Mouse (Mus musculus): ENCODE results near the gene Nhsl1.

The Nhsl1 gene

GRCm38 (mm10) chr10:18483658-18484057 is 164.9 kb downstream of the Nhsl1 start:
- no peak for DNase-seq (ENCODE audit: low spot score)

- no peak for DNase-seq (ENCODE audit: low spot score)
These were observed 165.9 kb downstream of the Nhsl1 start for GRCm38 (mm10) chr10:18484731-18485130.

GRCm38 (mm10) chr10:18488239-18488803 is 169.5 kb downstream of the Nhsl1 start:
- DNase-seq (ENCODE audit: low spot score): no peak

- no peak for DNase-seq (ENCODE audit: low spot score)
These were observed 171.2 kb downstream of the Nhsl1 start for GRCm38 (mm10) chr10:18489936-18490335.

GRCm38 (mm10) chr10:18491952-18492351 is 173.2 kb downstream of the Nhsl1 start:
- DNase-seq (ENCODE audit: low spot score): no peak

GRCm38 (mm10) chr10:18493010-18493894 is 174.5 kb downstream of the Nhsl1 start:
- no peak for DNase-seq (ENCODE audit: low spot score)

- no peak for DNase-seq (ENCODE audit: low spot score)
These were observed 175.5 kb downstream of the Nhsl1 start for GRCm38 (mm10) chr10:18494249-18494648.

GRCm38 (mm10) chr10:18497066-18497465 is 178.3 kb downstream of the Nhsl1 start:
- DNase-seq (ENCODE audit: low spot score): no peak

GRCm38 (mm10) chr10:18501997-18502396 is 183.2 kb downstream of the Nhsl1 start:
- DNase-seq (ENCODE audit: low spot score): no peak

GRCm38 (mm10) chr10:18505690-18506089 is 186.9 kb downstream of the Nhsl1 start:
- no peak for DNase-seq (ENCODE audit: low spot score)

- DNase-seq (ENCODE audit: low spot score): no peak
These were observed 187.7 kb downstream of the Nhsl1 start for GRCm38 (mm10) chr10:18506501-18506946.

GRCm38 (mm10) chr10:18507869-18508473 is 189.2 kb downstream of the Nhsl1 start:
- DNase-seq (ENCODE audit: low spot score): no peak

GRCm38 (mm10) chr10:18508586-18508985 is 189.8 kb downstream of the Nhsl1 start:
- DNase-seq (ENCODE audit: low spot score): no peak

GRCm38 (mm10) chr10:18510663-18511062 is 191.9 kb downstream of the Nhsl1 start:
- no peak for DNase-seq (ENCODE audit: low spot score)

GRCm38 (mm10) chr10:18511496-18511895 is 192.7 kb downstream of the Nhsl1 start:
- no peak for DNase-seq (ENCODE audit: low spot score)

GRCm38 (mm10) chr10:18522556-18522955 is 203.8 kb downstream of the Nhsl1 start:
- no peak for DNase-seq (ENCODE audit: low spot score)

- DNase-seq (ENCODE audit: low spot score): no peak
These were observed 206.5 kb downstream of the Nhsl1 start for GRCm38 (mm10) chr10:18525311-18525710.

GRCm38 (mm10) chr10:18525726-18526125 is 206.9 kb downstream of the Nhsl1 start:
- no peak for DNase-seq (ENCODE audit: low spot score)

- no peak for DNase-seq (ENCODE audit: low spot score)
These were observed 207.5 kb downstream of the Nhsl1 start for GRCm38 (mm10) chr10:18526184-18526850.

- no peak for DNase-seq (ENCODE audit: low spot score)
These were observed 208.3 kb downstream of the Nhsl1 start for GRCm38 (mm10) chr10:18526851-18527675.

GRCm38 (mm10) chr10:18527766-18528165 is 209.0 kb downstream of the Nhsl1 start:
- no peak for DNase-seq (ENCODE audit: low spot score)

GRCm38 (mm10) chr10:18528475-18528874 is 209.7 kb downstream of the Nhsl1 start:
- no peak for DNase-seq (ENCODE audit: low spot score)
